Mouse (Mus musculus) forebrain, embryonic 12.5 days (tissue): ENCODE results near the gene Dynlt3. TPM values are rescaled to one million over a fixed set of nuclear protein-coding genes. Genes with fewer than 3 reads are reported as not detected.
A peak's percentile ranks its signal among the peaks of the same experiment; 100 is the strongest.
"Not testable (repeated sequence)": the region's sequence is repeated elsewhere in the genome, so short reads cannot be mapped to it uniquely, and the experiment has no call there.

Experiments used
- ATAC-seq: fragments of 200-750 bp; cut with Nextera tagmentation; 2 replicates; pipeline ENCODE4 v1.8.0; 2017; ENCODE audit warnings: moderate TSS enrichment; ENCODE audit not compliant: low FRiP score
- H3K27ac ChIP-seq: fragments of 300-500 bp; sonication (generic); 2 replicates; pipeline ENCODE4 v1.5.1; 2016; ENCODE audit warnings: mild to moderate bottlenecking
- H3K27me3 ChIP-seq: fragments of 300-500 bp; sonication (generic); 2 replicates; pipeline ENCODE4 v1.6.1; 2016; ENCODE audit warnings: mild to moderate bottlenecking
- H3K36me3 ChIP-seq: fragments of 300-500 bp; sonication (generic); replicated peaks from 2 replicates; pipeline ENCODE4 v1.6.1; 2016; ENCODE audit warnings: mild to moderate bottlenecking
- H3K4me1 ChIP-seq: fragments of 300-500 bp; sonication (generic); 2 replicates; pipeline ENCODE4 v1.6.1; 2016
- H3K4me2 ChIP-seq: fragments of 300-500 bp; sonication (generic); 2 replicates; pipeline ENCODE4 v1.6.1; 2016; ENCODE audit warnings: mild to moderate bottlenecking, moderate library complexity
- H3K4me3 ChIP-seq: fragments of 300-500 bp; sonication (generic); replicated peaks from 2 replicates; pipeline ENCODE4 v1.5.1; 2016; ENCODE audit warnings: mild to moderate bottlenecking
- H3K9ac ChIP-seq: fragments of 300-500 bp; sonication (generic); 2 replicates; pipeline ENCODE4 v1.6.1; 2016; ENCODE audit warnings: mild to moderate bottlenecking
- H3K9me3 ChIP-seq: fragments of 300-500 bp; sonication (generic); 2 replicates; pipeline ENCODE4 v1.6.1; 2016
- WGBS: fragments of 180-500 bp; shearing (Covaris S2); methylation state at CpG from one replicate; pipeline ENCODE4 v1.1.7; 2016; 5-methylcytosine and 5-hydroxymethylcytosine counted together
- polyA plus RNA-seq: library from polyadenylated mRNA; unstranded; fragments of >200 nt; fragmentation: Nextera tagmentation; extraction: Ambion mirVana; gene quantifications from 2 replicates; pipeline ENCODE4 v1.2.1, GENCODE M21; 2016

The Dynlt3 gene
- 29.2 and 29.4 TPM in 2 replicates for polyA plus RNA-seq

GRCm38 (mm10) chrX:9662391-9663111 lies at the start of gene Dynlt3:
Gene Dynlt3, minus strand, starts transcription at chrX:9663003.
- peak within 1 kb of the TSS; percentile 48 for H3K4me3 ChIP-seq
- ATAC-seq, result peak; percentile 99
- peak within 1 kb of the TSS; percentile 84 for H3K27ac ChIP-seq
- 12% methylated on average over 29 of the region's 30 CpGs for WGBS
- peak within 1 kb of the TSS; percentile 58 for H3K9ac ChIP-seq
- H3K36me3 ChIP-seq, result no peaks in the 10 kb centered on the region
- H3K4me2 ChIP-seq, result peak within 1 kb of the TSS; percentile 51
- H3K9me3 ChIP-seq, result no peaks in the 10 kb centered on the region
- H3K4me1 ChIP-seq, result no peaks in the 10 kb centered on the region
- H3K27me3 ChIP-seq, result no peaks in the 10 kb centered on the region

GRCm38 (mm10) chrX:9699815-9700214 lies 37.0 kb upstream of the Dynlt3 start:
- whole genome bisulfite sequencing, result 94% methylated on average over 3 of the region's 3 CpGs
- no peak overlapping the region for H3K4me2 ChIP-seq
- no peak overlapping the region for H3K9ac ChIP-seq
- H3K9me3 ChIP-seq, result no peaks in the 10 kb centered on the region
- H3K4me1 ChIP-seq, result no peaks in the 10 kb centered on the region
- ATAC-seq, result no peak
- no peak overlapping the region for H3K4me3 ChIP-seq
- no peaks in the 10 kb centered on the region for H3K36me3 ChIP-seq
- H3K27ac ChIP-seq, result no peak overlapping the region
- H3K27me3 ChIP-seq, result no peaks in the 10 kb centered on the region

- Histone ChIP-seq H3K27ac (peak overlapping the region; percentile 50; the same call in 1 of the 2 replicates), H3K4me1 (no peaks in the 10 kb centered on the region), H3K36me3 (no peaks in the 10 kb centered on the region), H3K9ac (no peak overlapping the region), H3K9me3 (no peaks in the 10 kb centered on the region), H3K27me3 (no peaks in the 10 kb centered on the region), H3K4me2 (no peak overlapping the region), H3K4me3 (no peak overlapping the region)
- ATAC-seq, result peak; percentile 90
- WGBS, result 37% methylated on average over 6 of the region's 6 CpGs
Measured at GRCm38 (mm10) chrX:9695997-9696396, 33.2 kb upstream of the Dynlt3 start.

- H3K4me2 ChIP-seq, result no peak overlapping the region
- no peak overlapping the region for H3K9ac ChIP-seq
- ATAC-seq, result no peak
- 59% methylated on average over 1 of the region's 1 CpGs for WGBS
- no peaks in the 10 kb centered on the region for H3K36me3 ChIP-seq
- H3K27me3 ChIP-seq, result no peaks in the 10 kb centered on the region
- no peak overlapping the region for H3K27ac ChIP-seq
- no peaks in the 10 kb centered on the region for H3K4me1 ChIP-seq
- no peaks in the 10 kb centered on the region for H3K9me3 ChIP-seq
- H3K4me3 ChIP-seq, result no peak overlapping the region
Measured at GRCm38 (mm10) chrX:9672040-9672439, 9.2 kb upstream of the Dynlt3 start.

- Histone ChIP-seq H3K27ac (no peak overlapping the region), H3K27me3 (no peaks in the 10 kb centered on the region), H3K36me3 (no peaks in the 10 kb centered on the region), H3K9ac (no peak overlapping the region), H3K9me3 (no peaks in the 10 kb centered on the region), H3K4me3 (no peak overlapping the region), H3K4me1 (no peaks in the 10 kb centered on the region), H3K4me2 (no peak overlapping the region)
- 92% methylated on average over 3 of the region's 3 CpGs for WGBS
- ATAC-seq, result no peak
Measured at GRCm38 (mm10) chrX:9671418-9671817, 8.6 kb upstream of the Dynlt3 start.

GRCm38 (mm10) chrX:9652806-9653205 lies 10.0 kb downstream of the Dynlt3 start:
- Histone ChIP-seq H3K27me3 (no peaks in the 10 kb centered on the region), H3K4me2 (no peak overlapping the region), H3K27ac (no peak overlapping the region), H3K4me1 (no peaks in the 10 kb centered on the region), H3K9me3 (no peaks in the 10 kb centered on the region), H3K9ac (no peak overlapping the region), H3K4me3 (no peak overlapping the region), H3K36me3 (no peaks in the 10 kb centered on the region)
- ATAC-seq, result no peak
- 57% methylated on average over 3 of the region's 3 CpGs for WGBS

- not testable (repeated sequence) for H3K27ac ChIP-seq, H3K9me3 ChIP-seq, ATAC-seq, H3K4me1 ChIP-seq, H3K9ac ChIP-seq, H3K4me3 ChIP-seq, H3K36me3 ChIP-seq, H3K27me3 ChIP-seq, H3K4me2 ChIP-seq
- 67% methylated on average over 5 of the region's 5 CpGs for WGBS
Measured at GRCm38 (mm10) chrX:9640594-9640993, 22.2 kb downstream of the Dynlt3 start.

- not testable (repeated sequence) for ATAC-seq, H3K4me2 ChIP-seq
- WGBS, result 57% methylated on average over 2 of the region's 2 CpGs
Measured at GRCm38 (mm10) chrX:9640126-9640525, 22.7 kb downstream of the Dynlt3 start.

More at GRCm38 (mm10) chrX:9640126-9640525, 22.7 kb downstream of the Dynlt3 start:
- not testable (repeated sequence) for H3K9ac ChIP-seq, H3K36me3 ChIP-seq, H3K27ac ChIP-seq, H3K4me1 ChIP-seq, H3K27me3 ChIP-seq, H3K4me3 ChIP-seq, H3K9me3 ChIP-seq

Other genes with a start within 250 kb of the Dynlt3 start
- 0.42 and 1.1 TPM in 2 replicates for gene Cybb, start 175.2 kb downstream of the Dynlt3 start, polyA plus RNA-seq
- not detected in 2 replicates for gene H2al1o, start 90.6 kb downstream of the Dynlt3 start, polyA plus RNA-seq
- gene Hypm, start 183.9 kb upstream of the Dynlt3 start, polyA plus RNA-seq, result not detected in 2 replicates
- not detected in 2 replicates for gene H2al3, start 186.7 kb upstream of the Dynlt3 start, polyA plus RNA-seq
- 1.9 and 2.4 TPM in 2 replicates for gene Sytl5, start 222.6 kb upstream of the Dynlt3 start, polyA plus RNA-seq